Mouse (Mus musculus) forebrain, embryonic 14.5 days (tissue): ENCODE results near the gene Ccdc32. TPM values are rescaled to one million over a fixed set of nuclear protein-coding genes. Genes with fewer than 3 reads are reported as not detected.
"Not testable (repeated sequence)": the region's sequence is repeated elsewhere in the genome, so short reads cannot be mapped to it uniquely, and the experiment has no call there.

ENCODE experiments used
- ATAC-seq: fragments of 200-750 bp; cut with Nextera tagmentation; 2 replicates; pipeline ENCODE4 v1.8.0; 2017; ENCODE audit warnings: mild to moderate bottlenecking, moderate library complexity
- DNase-seq: peaks from one replicate; pipeline ENCODE4 v3.0.0-alpha.2; 2015; ENCODE audit warnings: low spot score
- H3K27ac ChIP-seq: fragments of 300-500 bp; sonication (generic); 2 replicates; pipeline ENCODE4 v1.5.1; 2014; ENCODE audit warnings: low read depth, mild to moderate bottlenecking, control low read depth, low read length, moderate library complexity
- H3K27me3 ChIP-seq: fragments of 300-500 bp; sonication (generic); replicated peaks from 2 replicates; pipeline ENCODE4 v1.6.1; 2014; ENCODE audit warnings: low read length, control low read depth, mixed read lengths; ENCODE audit not compliant: control insufficient read depth, insufficient read depth
- H3K36me3 ChIP-seq: fragments of 300-500 bp; sonication (generic); 2 replicates; pipeline ENCODE4 v1.6.1; 2014; ENCODE audit warnings: low read length, control low read depth; ENCODE audit not compliant: control insufficient read depth, insufficient read depth
- H3K4me1 ChIP-seq: fragments of 300-500 bp; sonication (generic); 2 replicates; pipeline ENCODE4 v1.6.1; 2014; ENCODE audit warnings: antibody characterized with exemption, low read length, control low read depth; ENCODE audit not compliant: control insufficient read depth, insufficient read depth
- H3K4me2 ChIP-seq: fragments of 300-500 bp; sonication (generic); 2 replicates; pipeline ENCODE4 v1.6.1; 2014; ENCODE audit warnings: mild to moderate bottlenecking, control low read depth, low read length
- H3K4me3 ChIP-seq: fragments of 300-500 bp; sonication (generic); 2 replicates; pipeline ENCODE4 v1.5.1; 2014; ENCODE audit warnings: low read depth, low read length, control low read depth
- H3K9ac ChIP-seq: fragments of 300-500 bp; sonication (generic); 2 replicates; pipeline ENCODE4 v1.6.1; 2014; ENCODE audit warnings: mild to moderate bottlenecking, low read length, control low read depth, moderate library complexity
- H3K9me3 ChIP-seq: fragments of 300-500 bp; sonication (generic); replicated peaks from 2 replicates; pipeline ENCODE4 v1.6.1; 2016; ENCODE audit warnings: low read length, control low read depth, mixed read lengths; ENCODE audit not compliant: control insufficient read depth
- WGBS: fragments of 180-500 bp; shearing (Covaris S2); extraction: QIAGEN DNeasy Blood & Tissue Kit; methylation state at CpG from one replicate; pipeline ENCODE4 v1.1.7; 2014; 5-methylcytosine and 5-hydroxymethylcytosine counted together
- polyA plus RNA-seq: library from polyadenylated mRNA; unstranded; fragments of >200 nt; fragmentation: Nextera tagmentation; extraction: Ambion mirVana; gene quantifications from 2 replicates; pipeline ENCODE4 v1.2.1, GENCODE M21; 2014

Ccdc32 gene
- polyA plus RNA-seq, 1 experiment from 2014 or later: 39.4 TPM

- Histone ChIP-seq H3K4me3 (no peak overlapping the region), H3K9me3 (no peaks in the 10 kb centered on the region), H3K4me2 (peak overlapping the region; percentile 24; the same call in 1 of the 2 replicates), H3K36me3 (peaks cover 31% of the 10 kb centered on the region), H3K4me1 (peaks cover 7% of the 10 kb centered on the region; the same call in 1 of the 2 replicates), H3K27me3 (no peaks in the 10 kb centered on the region), H3K9ac (peak overlapping the region; percentile 35; the same call in 1 of the 2 replicates), H3K27ac (peak overlapping the region; percentile 76)
- 7% methylated on average over 5 of the region's 5 CpGs for WGBS
- ATAC-seq: peak; percentile 87
- DNase-seq: peak; percentile 71
Observed at GRCm38 (mm10) chr2:119019131-119019530, 10.1 kb downstream of the Ccdc32 start.

DNA sequence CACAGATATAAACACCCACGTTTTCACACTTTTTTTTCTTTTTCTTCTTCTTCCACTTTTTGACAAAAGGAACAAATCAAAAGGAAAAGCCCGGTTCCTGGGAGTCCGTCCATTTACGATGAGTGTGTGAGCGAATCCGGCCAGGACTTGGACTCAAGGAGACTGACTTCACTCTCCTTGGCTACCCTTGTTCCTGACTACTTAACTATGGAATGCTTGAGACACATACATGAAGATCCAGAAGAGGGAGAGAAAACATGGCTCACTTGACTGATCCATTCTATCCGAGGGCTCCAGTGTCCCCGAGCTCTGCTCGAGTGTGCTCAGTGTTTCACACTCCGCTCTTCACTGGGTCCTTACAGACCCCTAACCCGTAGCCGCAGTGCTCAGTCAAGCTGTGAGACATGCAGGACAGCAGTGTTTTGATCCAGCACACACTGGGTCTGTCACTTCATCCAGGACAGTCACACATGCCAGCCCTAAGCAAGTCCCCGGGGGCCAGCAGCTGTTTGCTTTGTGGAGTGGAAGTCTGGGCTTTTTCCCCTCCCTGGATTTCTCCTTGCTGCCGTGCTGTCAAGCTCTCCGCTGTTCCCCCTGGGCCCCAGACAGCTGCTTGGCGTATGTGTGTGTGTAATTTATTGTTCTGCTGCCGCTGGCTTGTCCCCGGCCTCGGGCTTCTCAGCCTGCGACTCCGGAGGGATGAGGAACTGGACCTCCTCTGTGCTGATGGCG lies 10.6 kb downstream of the Ccdc32 start:
- peak overlapping the region; percentile 35; the same call in 1 of the 2 replicates for H3K9ac ChIP-seq
- H3K27ac ChIP-seq: peak overlapping the region; percentile 76
- DNase-seq (peak; percentile 68), ATAC-seq (peak; percentile 82)
- peak overlapping the region; percentile 24; the same call in 1 of the 2 replicates for H3K4me2 ChIP-seq
- no peak overlapping the region for H3K4me3 ChIP-seq
- peaks cover 31% of the 10 kb centered on the region for H3K36me3 ChIP-seq
- no peaks in the 10 kb centered on the region for H3K9me3 ChIP-seq
- H3K4me1 ChIP-seq: peaks cover 7% of the 10 kb centered on the region; the same call in 1 of the 2 replicates
- no peaks in the 10 kb centered on the region for H3K27me3 ChIP-seq
- WGBS: 44% methylated on average over 22 of the region's 22 CpGs

- H3K4me1 ChIP-seq: peaks cover 7% of the 10 kb centered on the region; the same call in 1 of the 2 replicates
- no peak overlapping the region for H3K27ac ChIP-seq
- H3K36me3 ChIP-seq: peaks cover 31% of the 10 kb centered on the region
- DNase-seq: no peak
- no peak overlapping the region for H3K9ac ChIP-seq
- H3K9me3 ChIP-seq: no peaks in the 10 kb centered on the region
- ATAC-seq: no peak
- H3K4me3 ChIP-seq: no peak overlapping the region
- 92% methylated on average over 3 of the region's 3 CpGs for WGBS
- no peak overlapping the region for H3K4me2 ChIP-seq
- no peaks in the 10 kb centered on the region for H3K27me3 ChIP-seq
Observed at GRCm38 (mm10) chr2:119017647-119018046, 11.5 kb downstream of the Ccdc32 start.

GRCm38 (mm10) chr2:119016312-119016711 lies 12.9 kb downstream of the Ccdc32 start:
- not testable (repeated sequence) for H3K9ac ChIP-seq, H3K4me3 ChIP-seq, H3K4me1 ChIP-seq, H3K27me3 ChIP-seq, H3K4me2 ChIP-seq, H3K27ac ChIP-seq, ATAC-seq, H3K9me3 ChIP-seq, DNase-seq
- WGBS: 75% methylated on average over 4 of the region's 4 CpGs
- H3K36me3 ChIP-seq: peaks cover 20% of the 10 kb centered on the region

DNA sequence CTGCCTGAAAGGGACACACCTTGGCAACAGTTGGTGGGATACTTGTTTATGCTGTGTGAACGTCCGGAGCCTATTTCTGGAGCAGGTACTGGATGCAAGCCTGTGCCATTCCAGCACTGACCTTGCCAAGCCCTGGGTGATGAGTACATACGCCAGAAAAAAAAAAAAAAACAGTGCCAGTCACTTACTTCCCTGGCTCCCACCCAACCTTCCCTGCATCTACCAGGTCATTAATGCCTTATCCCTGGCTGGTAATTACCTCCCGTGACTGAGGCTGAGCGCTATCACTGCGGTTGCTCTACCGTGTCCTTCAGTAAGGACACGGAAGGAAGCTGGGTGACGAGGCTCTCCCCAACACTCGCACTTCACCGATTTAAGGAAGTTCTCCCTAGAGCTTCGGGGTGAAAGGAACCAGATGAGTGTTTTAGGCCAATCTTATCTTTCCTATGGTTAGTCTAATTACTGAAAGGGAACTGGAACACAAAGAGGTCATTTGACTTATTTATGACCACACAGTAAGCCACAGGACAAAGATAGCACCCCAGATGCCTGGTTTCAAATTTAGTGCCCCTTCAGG lies 13.5 kb downstream of the Ccdc32 start:
- Histone ChIP-seq H3K27me3 (no peaks in the 10 kb centered on the region), H3K9ac (no peak overlapping the region), H3K9me3 (no peaks in the 10 kb centered on the region), H3K36me3 (peaks cover 14% of the 10 kb centered on the region), H3K27ac (no peak overlapping the region), H3K4me2 (no peak overlapping the region), H3K4me1 (peaks cover 7% of the 10 kb centered on the region; the same call in 1 of the 2 replicates), H3K4me3 (no peak overlapping the region)
- DNase-seq (no peak), ATAC-seq (no peak)
- 75% methylated on average over 12 of the region's 12 CpGs for WGBS

GRCm38 (mm10) chr2:119014989-119015388 lies 14.2 kb downstream of the Ccdc32 start:
- DNase-seq (no peak), ATAC-seq (no peak)
- no peak overlapping the region for H3K4me2 ChIP-seq
- no peak overlapping the region for H3K4me3 ChIP-seq
- H3K9me3 ChIP-seq: no peaks in the 10 kb centered on the region
- H3K9ac ChIP-seq: no peak overlapping the region
- H3K4me1 ChIP-seq: peaks cover 7% of the 10 kb centered on the region; the same call in 1 of the 2 replicates
- no peaks in the 10 kb centered on the region for H3K27me3 ChIP-seq
- WGBS: 76% methylated on average over 7 of the region's 7 CpGs
- peaks cover 11% of the 10 kb centered on the region for H3K36me3 ChIP-seq
- no peak overlapping the region for H3K27ac ChIP-seq

GRCm38 (mm10) chr2:119009376-119009775 lies 19.8 kb downstream of the Ccdc32 start:
- Histone ChIP-seq H3K4me1 (no peaks in the 10 kb centered on the region), H3K27me3 (no peaks in the 10 kb centered on the region), H3K9ac (no peak overlapping the region), H3K4me2 (no peak overlapping the region), H3K36me3 (no peaks in the 10 kb centered on the region), H3K27ac (no peak overlapping the region), H3K9me3 (no peaks in the 10 kb centered on the region), H3K4me3 (no peak overlapping the region)
- 92% methylated on average over 2 of the region's 2 CpGs for WGBS
- DNase-seq (no peak), ATAC-seq (no peak)

- Histone ChIP-seq H3K27ac (no peak overlapping the region), H3K9me3 (no peaks in the 10 kb centered on the region), H3K4me2 (no peak overlapping the region), H3K4me3 (no peak overlapping the region), H3K4me1 (no peaks in the 10 kb centered on the region), H3K36me3 (no peaks in the 10 kb centered on the region), H3K27me3 (no peaks in the 10 kb centered on the region), H3K9ac (no peak overlapping the region)
- no peak for ATAC-seq
- 88% methylated on average over 7 of the region's 7 CpGs for WGBS
- no peak for DNase-seq
Observed at GRCm38 (mm10) chr2:119006886-119007285, 22.3 kb downstream of the Ccdc32 start.
